Mouse (Mus musculus): ENCODE measurements at regions not wholly inside any gene's neighbourhood (a gene's known extent, or its start where the extent isn't known, plus 50 kb on each side); places are given as distances from the start of the nearest gene placed in this dataset.

- TF ChIP-seq ELF1 (IDR thresholded peaks at IDR 0.05; ENCODE audit: low read depth, low read length) = no peak
- no peak for TF ChIP-seq HCFC1 (IDR thresholded peaks at IDR 0.05; ENCODE audit: low read depth, low read length)
- TF ChIP-seq E2F4 (IDR thresholded peaks at IDR 0.05; ENCODE audit: insufficient replicate concordance, low read depth, low read length) = no peak
- no peak for TF ChIP-seq EP300 (IDR thresholded peaks at IDR 0.05; ENCODE audit: low read length)
Measured at GRCm38 (mm10) chr17:47061031-47061620, 50.8 kb upstream of the Ubr2 start.

All from CH12.LX (cell line).